Mouse (Mus musculus) G1E (cell line): ENCODE results near the gene C1qbp. TPM values are rescaled to one million over a fixed set of nuclear protein-coding genes. Genes with fewer than 3 reads are reported as not detected.

Experiments
- ATAC-seq: 2 replicates; pipeline ENCODE4 v1.8.0; 2016; ENCODE audit warnings: mild to moderate bottlenecking; ENCODE audit not compliant: insufficient number of reproducible peaks, poor library complexity, low FRiP score, severe bottlenecking; ENCODE audit errors: extremely low read depth
- DNase-seq: peaks from one replicate; pipeline ENCODE4 v3.0.0; 2012; ENCODE audit warnings: low spot score
- H3K27me3 ChIP-seq: 2 replicates; pipeline ENCODE4 v1.6.1; 2012; ENCODE audit warnings: mild to moderate bottlenecking, low read length, inconsistent platforms; ENCODE audit not compliant: insufficient read depth
- H3K36me3 ChIP-seq: replicated peaks from 2 replicates; pipeline ENCODE3; 2012; ENCODE audit warnings: mild to moderate bottlenecking, inconsistent platforms
- H3K4me1 ChIP-seq: 2 replicates; pipeline ENCODE4 v1.6.1; 2012; ENCODE audit warnings: low read depth, low read length, inconsistent platforms, mixed read lengths; ENCODE audit not compliant: insufficient read depth
- H3K4me3 ChIP-seq: 2 replicates; pipeline ENCODE4 v1.5.1; 2012; ENCODE audit warnings: low read depth, mild to moderate bottlenecking, inconsistent platforms, low read length, moderate library complexity, mixed read lengths
- H3K9me3 ChIP-seq: replicated peaks from 2 replicates; pipeline ENCODE4 v1.6.1; 2012; ENCODE audit warnings: inconsistent platforms
- CTCF ChIP-seq: IDR thresholded peaks from 2 replicates; pipeline ENCODE4 v1.5.1; 2012; ENCODE audit warnings: low read depth, low read length, inconsistent platforms, mixed read lengths
- GATA1 ChIP-seq: IDR thresholded peaks from 2 replicates; pipeline ENCODE4 v1.6.1; 2012; ENCODE audit warnings: borderline replicate concordance, low read length, inconsistent platforms, mixed read lengths
- GATA2 ChIP-seq: IDR thresholded peaks from 2 replicates; pipeline ENCODE4 v1.6.1; 2012; ENCODE audit warnings: low read depth, low read length, inconsistent platforms, borderline replicate concordance
- POLR2AphosphoS5 ChIP-seq: IDR thresholded peaks from 2 replicates; pipeline ENCODE4 v1.6.1; 2012; ENCODE audit warnings: low read depth, low read length, inconsistent platforms; ENCODE audit not compliant: insufficient replicate concordance
- TAL1 ChIP-seq: conservative IDR thresholded peaks from 2 replicates; pipeline ENCODE4 v1.6.1; 2012; ENCODE audit warnings: low read depth, low read length, inconsistent platforms, mixed read lengths
- polyA plus RNA-seq: library from polyadenylated mRNA; stranded (reverse); fragments of >175 nt; gene quantifications from 2 replicates; pipeline ENCODE4 v1.2.3, GENCODE M21; 2012
- total RNA-seq, 2 experiments: library from RNA; stranded (forward) in 1 of 2; stranded (reverse) in 1 of 2; fragments of 200-1000 nt in 1 of 2; fragments of >200 nt in 1 of 2; fragmentation: Nextera tagmentation in 1 of 2; gene quantifications; 2 replicates each; pipeline ENCODE4 v1.2.3; 2014 to 2017

C1qbp gene
- total RNA-seq (2014; fragmentation: Nextera tagmentation) = 271 and 277 TPM in 2 replicates
- 67.7 and 75.2 TPM in 2 replicates for total RNA-seq (2017)
- 753 and 1,114 TPM in 2 replicates for polyA plus RNA-seq

DNA sequence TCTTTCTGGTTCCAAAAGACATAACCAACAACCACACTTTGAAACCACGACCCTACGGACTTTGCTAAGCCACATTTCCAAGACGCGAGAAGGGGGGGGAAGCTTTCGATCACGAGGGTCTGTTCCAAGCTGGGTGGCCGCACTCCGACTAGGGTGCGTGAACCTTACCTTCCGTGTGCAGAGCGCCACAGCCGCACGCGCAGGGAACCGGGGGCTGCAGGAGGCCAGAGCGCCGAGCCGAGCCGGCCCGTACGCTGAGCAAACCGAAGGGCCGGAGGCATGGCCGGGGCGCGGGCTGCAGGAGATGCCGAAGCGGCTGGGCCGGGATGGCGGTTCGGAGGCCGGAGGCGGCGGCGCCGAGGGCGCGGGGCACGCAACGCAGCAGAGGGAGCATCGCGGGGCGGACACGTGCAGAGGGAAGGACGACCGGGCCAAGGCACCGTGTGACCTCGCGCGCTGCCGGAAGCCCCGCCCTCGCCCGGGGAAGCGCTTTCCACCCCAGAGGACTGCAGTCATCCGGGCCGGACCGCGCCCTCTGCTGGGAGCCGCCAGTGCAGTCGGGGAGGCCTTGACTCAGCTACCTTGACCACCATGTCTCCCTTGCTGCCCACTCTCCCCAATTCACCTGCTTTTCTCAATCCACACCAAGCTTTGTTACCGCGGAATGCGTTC, at the start of gene C1qbp:
Gene C1qbp (minus strand): TSS at position 470 of the 672 bp plus-strand sequence.
- H3K36me3 ChIP-seq = peaks cover 83% of the 10 kb centered on the region
- TF ChIP-seq CTCF = peak; percentile 86
- TF ChIP-seq TAL1 = no peak
- no peak for TF ChIP-seq GATA1
- no peak for TF ChIP-seq POLR2AphosphoS5
- TF ChIP-seq GATA2 = no peak

DNA sequence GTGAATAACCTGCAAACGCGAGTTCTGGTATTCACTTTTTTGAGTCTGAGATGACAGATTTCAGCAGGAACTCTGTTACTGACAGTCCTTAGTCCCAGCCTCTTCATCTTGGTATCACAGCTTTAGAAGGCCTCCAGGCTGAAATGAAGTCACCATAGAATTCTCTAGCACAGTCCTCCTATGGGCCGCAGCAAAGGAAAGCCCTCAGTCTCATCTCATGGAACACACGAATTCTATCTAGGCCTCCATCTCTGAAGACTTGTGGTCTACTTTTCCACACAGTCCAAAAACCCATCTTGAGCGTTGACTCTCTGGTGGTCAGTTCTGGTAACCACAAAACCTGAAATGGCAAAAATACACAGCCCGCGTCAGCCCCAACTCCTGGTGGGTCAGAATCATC, 49.2 kb upstream of the C1qbp start:
- ATAC-seq = no peak
- H3K9me3 ChIP-seq = no peaks in the 10 kb centered on the region
- DNase-seq = no peak
- H3K4me1 ChIP-seq = peaks cover 16% of the 10 kb centered on the region
- H3K27me3 ChIP-seq = peaks cover 13% of the 10 kb centered on the region
- TF ChIP-seq GATA2 (no peak), GATA1 (no peak), TAL1 (no peak), POLR2AphosphoS5 (no peak), CTCF (no peak)
- no peak overlapping the region for H3K4me3 ChIP-seq
- H3K36me3 ChIP-seq = peaks cover 26% of the 10 kb centered on the region

More for the DNA sequence above, at the start of gene C1qbp:
- ATAC-seq (peak; percentile 77), DNase-seq (peak; percentile 87)
- Histone ChIP-seq H3K9me3 (no peaks in the 10 kb centered on the region), H3K27me3 (no peaks in the 10 kb centered on the region), H3K4me3 (peak within 1 kb of the TSS; percentile 96), H3K4me1 (peaks cover 44% of the 10 kb centered on the region)

DNA sequence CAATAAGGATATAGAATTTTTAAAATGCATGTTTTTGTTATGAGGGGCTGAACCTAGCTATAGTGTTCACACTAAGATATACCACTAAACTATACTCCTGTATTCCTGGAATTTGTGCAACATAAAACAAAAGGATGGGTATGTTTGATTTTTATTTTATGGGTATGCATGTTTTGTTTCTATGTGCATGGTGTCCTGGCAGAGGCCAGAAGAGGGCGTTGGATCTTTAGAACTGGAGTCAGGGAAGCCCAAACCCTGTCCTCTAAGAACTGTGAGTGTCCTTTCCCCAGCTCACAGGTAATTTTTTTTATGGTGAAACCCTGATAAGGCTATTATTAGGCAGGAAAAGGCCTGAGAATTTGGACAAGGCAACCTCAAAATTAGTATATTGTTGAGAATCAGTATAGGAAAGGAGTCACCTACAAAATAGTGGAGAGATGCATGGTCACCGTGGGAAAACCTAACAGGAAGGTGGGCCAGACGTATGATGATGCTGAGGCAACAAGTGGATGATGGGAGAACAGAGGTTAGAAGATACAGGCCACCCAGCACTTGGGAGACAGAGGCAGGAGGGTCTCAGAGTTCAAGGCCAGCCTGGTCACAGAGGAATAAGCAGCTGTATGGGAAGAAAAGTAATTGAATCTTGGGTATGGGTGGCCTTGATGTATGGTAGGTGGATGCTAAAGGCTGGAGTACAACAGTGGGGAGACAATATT, 46.7 kb upstream of the C1qbp start:
- TF ChIP-seq CTCF (no peak), POLR2AphosphoS5 (no peak), TAL1 (no peak), GATA1 (no peak), GATA2 (no peak)
- ATAC-seq (no peak), DNase-seq (no peak)
- no peaks in the 10 kb centered on the region for H3K9me3 ChIP-seq
- H3K4me1 ChIP-seq = peaks cover 25% of the 10 kb centered on the region
- H3K4me3 ChIP-seq = no peak overlapping the region
- peaks cover 51% of the 10 kb centered on the region for H3K36me3 ChIP-seq
- 0 out of 2 replicates have a peak, but pooled peaks cover 3% of the 10 kb centered on the region for H3K27me3 ChIP-seq

DNA sequence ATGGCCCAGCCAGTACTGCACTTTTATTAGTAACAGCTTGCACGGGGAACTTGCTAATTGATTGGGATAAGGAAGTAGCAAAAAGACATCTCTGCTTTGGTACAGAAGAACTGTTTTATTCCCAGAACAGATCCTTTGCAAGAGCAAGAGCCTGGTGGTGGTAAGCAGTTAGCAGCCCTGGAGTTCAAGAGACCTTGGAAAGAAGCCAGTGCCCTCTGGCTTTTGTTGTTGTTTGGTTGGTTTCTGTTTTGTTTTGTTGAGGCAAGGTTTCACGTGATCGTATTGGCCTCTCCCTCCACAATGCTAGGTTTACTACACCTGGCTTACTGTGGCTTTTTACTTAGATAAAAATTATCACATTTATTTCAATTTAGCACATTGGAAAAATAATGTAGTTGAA, 45.5 kb upstream of the C1qbp start:
- TF ChIP-seq TAL1 (no peak), GATA1 (no peak), CTCF (no peak), POLR2AphosphoS5 (no peak), GATA2 (no peak)
- Histone ChIP-seq H3K27me3 (0 out of 2 replicates have a peak, but pooled peaks cover 2% of the 10 kb centered on the region), H3K4me1 (peaks cover 26% of the 10 kb centered on the region), H3K36me3 (peaks cover 64% of the 10 kb centered on the region), H3K9me3 (no peaks in the 10 kb centered on the region), H3K4me3 (no peak overlapping the region)
- ATAC-seq (no peak), DNase-seq (no peak)

DNA sequence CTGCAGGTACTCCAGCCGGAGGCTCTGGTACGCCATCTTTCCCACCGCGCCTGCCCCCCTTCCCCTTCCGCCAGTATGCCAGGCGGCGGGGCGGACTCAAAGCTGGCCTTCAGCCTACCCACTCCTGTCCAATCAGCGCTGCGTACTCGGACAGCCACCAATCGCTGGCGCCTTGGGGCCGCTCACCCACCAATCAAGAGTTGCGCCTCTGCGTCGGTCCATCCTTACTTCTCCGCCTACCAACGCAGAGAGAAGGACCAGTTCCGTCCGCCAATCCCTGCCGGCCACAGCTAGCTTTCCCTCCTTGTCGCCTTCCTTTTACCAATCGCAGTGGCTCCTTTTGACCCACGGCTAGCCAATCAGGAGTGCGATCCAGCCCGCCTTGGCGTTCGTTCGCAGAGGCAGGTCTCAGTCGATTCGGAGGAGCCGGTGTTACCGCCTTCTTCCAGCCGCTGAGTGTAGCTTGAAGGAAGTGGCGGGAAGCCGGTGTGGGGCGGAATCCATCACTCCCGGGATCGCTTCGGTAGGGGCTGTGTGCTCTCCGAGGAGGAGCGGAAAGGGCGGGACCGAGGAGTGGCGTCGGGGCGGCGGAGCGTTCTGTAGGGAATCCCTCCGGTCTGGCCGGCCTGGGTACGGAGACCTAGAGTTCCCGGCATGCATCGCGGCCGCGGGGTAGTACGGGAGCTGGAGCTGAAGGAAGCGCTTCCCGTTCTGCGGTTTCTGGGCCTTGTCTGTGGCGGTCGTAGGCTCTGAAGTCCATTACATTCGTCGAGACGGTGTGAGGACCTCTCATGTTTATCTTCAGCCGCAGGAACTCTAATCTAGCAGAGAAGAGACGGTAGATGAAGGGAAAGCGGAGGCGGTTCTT, 36.6 kb upstream of the C1qbp start, which contains the start of the genes Mis12 and Derl2:
Gene Mis12 (plus strand): TSS at position 411 of the 868 bp plus-strand sequence.
Gene Derl2 (minus strand): TSS at position 641 of the 868 bp plus-strand sequence.
- no peak for TF ChIP-seq POLR2AphosphoS5
- TF ChIP-seq CTCF = no peak
- no peak for TF ChIP-seq GATA1
- TF ChIP-seq TAL1 = no peak
- TF ChIP-seq GATA2 = no peak
- H3K27me3 ChIP-seq = no peaks in the 10 kb centered on the region
- H3K9me3 ChIP-seq = no peaks in the 10 kb centered on the region
- ATAC-seq (peak; percentile 97), DNase-seq (peak; percentile 99)
- H3K36me3 ChIP-seq = peaks cover 57% of the 10 kb centered on the region
- peaks cover 45% of the 10 kb centered on the region for H3K4me1 ChIP-seq
- peak within 1 kb of the TSS; percentile 93 for H3K4me3 ChIP-seq
